Mouse (Mus musculus) G1E-ER4 (cell line): ENCODE measurements around the gene Smu1. TPM values are rescaled to one million over a fixed set of nuclear protein-coding genes. Genes with fewer than 3 reads are reported as not detected.

Source experiments
- GATA1 ChIP-seq: IDR thresholded peaks from one replicate; pipeline ENCODE4 v1.8.0; 2012; ENCODE audit warnings: low read length, inconsistent platforms
- polyA plus RNA-seq: library from polyadenylated mRNA; stranded (reverse); fragments of >175 nt; gene quantifications from 2 replicates; pipeline ENCODE4 v1.2.3, GENCODE M21; 2012

Gene Smu1
- 5.9 and 6.2 TPM in 2 replicates for polyA plus RNA-seq

GRCm38 (mm10) chr4:40757780-40758420, at the start of gene Smu1:
Gene Smu1 (minus strand): TSS chr4:40757923.
- no peak for TF ChIP-seq GATA1

- TF ChIP-seq GATA1 = no peak
Observed at GRCm38 (mm10) chr4:40807382-40807781, 49.7 kb upstream of the Smu1 start.

GRCm38 (mm10) chr4:40805401-40805800, 47.7 kb upstream of the Smu1 start:
- TF ChIP-seq GATA1 = no peak

GRCm38 (mm10) chr4:40802787-40803186, 45.1 kb upstream of the Smu1 start:
- TF ChIP-seq GATA1 = no peak

GRCm38 (mm10) chr4:40801908-40802307, 44.2 kb upstream of the Smu1 start:
- no peak for TF ChIP-seq GATA1

GRCm38 (mm10) chr4:40800873-40801272, 43.1 kb upstream of the Smu1 start:
- TF ChIP-seq GATA1 = peak; percentile 13

- TF ChIP-seq GATA1 = no peak
Observed at GRCm38 (mm10) chr4:40795761-40796160, 38.0 kb upstream of the Smu1 start.

GRCm38 (mm10) chr4:40794320-40794719, 36.6 kb upstream of the Smu1 start:
- no peak for TF ChIP-seq GATA1

GRCm38 (mm10) chr4:40791176-40791575, 33.5 kb upstream of the Smu1 start:
- TF ChIP-seq GATA1 = no peak

GRCm38 (mm10) chr4:40786578-40786977, 28.9 kb upstream of the Smu1 start:
- no peak for TF ChIP-seq GATA1

- TF ChIP-seq GATA1 = no peak
Observed at GRCm38 (mm10) chr4:40785620-40786166, 28.0 kb upstream of the Smu1 start.

- TF ChIP-seq GATA1 = no peak
Observed at GRCm38 (mm10) chr4:40784556-40785169, 26.9 kb upstream of the Smu1 start.

GRCm38 (mm10) chr4:40783049-40783448, 25.3 kb upstream of the Smu1 start:
- peak; percentile 25 for TF ChIP-seq GATA1

- no peak for TF ChIP-seq GATA1
Observed at GRCm38 (mm10) chr4:40781797-40782495, 24.2 kb upstream of the Smu1 start.

- no peak for TF ChIP-seq GATA1
Observed at GRCm38 (mm10) chr4:40781143-40781542, 23.4 kb upstream of the Smu1 start.

GRCm38 (mm10) chr4:40778656-40779055, 20.9 kb upstream of the Smu1 start:
- TF ChIP-seq GATA1 = no peak

GRCm38 (mm10) chr4:40777116-40777515, 19.4 kb upstream of the Smu1 start:
- TF ChIP-seq GATA1 = no peak

- no peak for TF ChIP-seq GATA1
Observed at GRCm38 (mm10) chr4:40776416-40776815, 18.7 kb upstream of the Smu1 start.
